Mouse (Mus musculus) thymus, adult 2 months (tissue): ENCODE measurements around the gene Atg4d.

Experiments
- CTCF ChIP-seq: fragments of 200-500 bp; IDR thresholded peaks from 2 replicates; pipeline ENCODE4 v1.5.1; 2012; ENCODE audit warnings: mild to moderate bottlenecking, control low read depth, low read length, moderate library complexity, borderline replicate concordance; ENCODE audit not compliant: control insufficient read depth, poor library complexity, insufficient read depth; ENCODE audit errors: extremely low read depth
- POLR2A ChIP-seq: fragments of 200-500 bp; IDR thresholded peaks from 2 replicates; pipeline ENCODE4 v1.6.1; 2012; ENCODE audit warnings: mild to moderate bottlenecking, low read length, control low read depth, moderate library complexity; ENCODE audit not compliant: control insufficient read depth, poor library complexity, insufficient read depth; ENCODE audit errors: extremely low read depth

DNA sequence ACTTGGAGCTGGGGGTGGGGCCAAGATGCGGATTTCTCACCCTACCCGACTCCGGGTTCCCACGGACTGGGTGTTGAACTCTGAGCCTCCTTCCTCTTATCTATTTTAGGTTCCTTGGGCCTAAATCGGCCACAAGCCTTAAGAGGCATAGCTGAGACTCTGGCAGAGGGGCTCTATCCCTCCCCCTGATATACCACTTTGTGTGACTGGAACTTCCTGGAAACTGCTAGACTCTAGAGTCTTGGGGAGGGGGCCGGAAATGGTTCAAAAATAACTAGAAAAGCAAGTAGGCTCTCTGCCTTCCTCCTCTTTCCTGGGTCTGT is 56.4 kb downstream of the Atg4d start:
- no peak for TF ChIP-seq CTCF
- TF ChIP-seq POLR2A, result 0 out of 2 replicates have a peak, but pooled peaks have one; percentile 24
